Mouse (Mus musculus) kidney, postnatal 0 days (tissue): ENCODE data around the gene Gpx5. TPM values are rescaled to one million over a fixed set of nuclear protein-coding genes. Genes with fewer than 3 reads are reported as not detected.

Source experiments
- ATAC-seq: fragments of 200-750 bp; cut with Nextera tagmentation; replicated peaks from 2 replicates; pipeline ENCODE4 v1.8.0; 2017; ENCODE audit warnings: low read depth, moderate number of reproducible peaks, moderate TSS enrichment, moderate library complexity; ENCODE audit not compliant: low FRiP score
- DNase-seq: peaks from one replicate; pipeline ENCODE4 v3.0.0-alpha.2; 2016; ENCODE audit warnings: low spot score
- H3K27ac ChIP-seq: fragments of 300-500 bp; sonication (generic); 2 replicates; pipeline ENCODE4 v1.5.1; 2014; ENCODE audit warnings: mild to moderate bottlenecking
- H3K27me3 ChIP-seq: fragments of 300-500 bp; sonication (generic); 2 replicates; pipeline ENCODE4 v1.6.1; 2014; ENCODE audit warnings: low read length, mixed read lengths; ENCODE audit not compliant: insufficient read depth
- H3K36me3 ChIP-seq: fragments of 300-500 bp; sonication (generic); 2 replicates; pipeline ENCODE4 v1.6.1; 2014; ENCODE audit warnings: low read length, mixed read lengths; ENCODE audit not compliant: insufficient read depth
- H3K4me1 ChIP-seq: fragments of 300-500 bp; sonication (generic); replicated peaks from 2 replicates; pipeline ENCODE4 v1.6.1; 2014; ENCODE audit warnings: antibody characterized with exemption, low read length, mixed read lengths; ENCODE audit not compliant: insufficient read depth
- H3K4me2 ChIP-seq: fragments of 300-500 bp; sonication (generic); 2 replicates; pipeline ENCODE4 v1.6.1; 2014; ENCODE audit warnings: mild to moderate bottlenecking, low read length, moderate library complexity, mixed read lengths
- H3K4me3 ChIP-seq: fragments of 300-500 bp; sonication (generic); replicated peaks from 2 replicates; pipeline ENCODE4 v1.5.1; 2014; ENCODE audit warnings: low read depth, low read length
- H3K9ac ChIP-seq: fragments of 300-500 bp; sonication (generic); 2 replicates; pipeline ENCODE4 v1.6.1; 2014; ENCODE audit warnings: low read depth, low read length
- H3K9me3 ChIP-seq: fragments of 300-500 bp; sonication (generic); replicated peaks from 2 replicates; pipeline ENCODE4 v1.6.1; 2016; ENCODE audit warnings: low read length, inconsistent platforms, mixed read lengths
- CTCF ChIP-seq: IDR thresholded peaks from 2 replicates; pipeline ENCODE4 v1.5.1; 2016; ENCODE audit warnings: antibody characterized with exemption, low read depth, mild to moderate bottlenecking, moderate library complexity
- WGBS: fragments of 180-500 bp; shearing (Covaris S2); extraction: QIAGEN DNeasy Blood & Tissue Kit; methylation state at CpG from one replicate; pipeline ENCODE4 v1.1.7; 2014; 5-methylcytosine and 5-hydroxymethylcytosine counted together
- polyA plus RNA-seq: library from polyadenylated mRNA; unstranded; fragments of >200 nt; fragmentation: Nextera tagmentation; extraction: Ambion mirVana; gene quantifications from 2 replicates; pipeline ENCODE4 v1.2.1, GENCODE M21; 2015

Gpx5 gene
- polyA plus RNA-seq, 1 experiment from 2014 or later = not detected

- no peak overlapping the region for H3K9ac ChIP-seq
- WGBS = 11% methylated on average over 18 of the region's 18 CpGs
Measured at GRCm38 (mm10) chr13:21321890-21322494, 29.5 kb upstream of the Gpx5 start.

GRCm38 (mm10) chr13:21320262-21320661 lies 27.7 kb upstream of the Gpx5 start:
- Histone ChIP-seq H3K36me3 (no peaks in the 10 kb centered on the region), H3K27me3 (no peaks in the 10 kb centered on the region), H3K27ac (no peak overlapping the region), H3K9me3 (no peaks in the 10 kb centered on the region), H3K4me2 (no peak overlapping the region), H3K4me1 (0 out of 2 replicates have a peak, but pooled peaks cover 4% of the 10 kb centered on the region), H3K4me3 (no peak overlapping the region), H3K9ac (no peak overlapping the region)
- ATAC-seq (no peak; the same call in 1 of the 2 replicates), DNase-seq (peak; percentile 53)
- no peak for TF ChIP-seq CTCF
- 32% methylated on average over 3 of the region's 3 CpGs for WGBS

More at GRCm38 (mm10) chr13:21321890-21322494, 29.5 kb upstream of the Gpx5 start:
- Histone ChIP-seq H3K4me2 (peak overlapping the region; percentile 49), H3K4me1 (0 out of 2 replicates have a peak, but pooled peaks cover 4% of the 10 kb centered on the region), H3K27me3 (no peaks in the 10 kb centered on the region), H3K36me3 (no peaks in the 10 kb centered on the region), H3K9me3 (no peaks in the 10 kb centered on the region), H3K27ac (no peak overlapping the region), H3K4me3 (peak overlapping the region; percentile 13; the same call in 1 of the 2 replicates)
- ATAC-seq (no peak), DNase-seq (no peak)
- no peak for TF ChIP-seq CTCF

- Histone ChIP-seq H3K4me3 (no peak overlapping the region), H3K4me1 (no peaks in the 10 kb centered on the region), H3K9ac (no peak overlapping the region), H3K36me3 (no peaks in the 10 kb centered on the region), H3K27ac (no peak overlapping the region), H3K4me2 (no peak overlapping the region), H3K9me3 (no peaks in the 10 kb centered on the region), H3K27me3 (no peaks in the 10 kb centered on the region)
- DNase-seq = no peak
- ATAC-seq = no peak
- TF ChIP-seq CTCF = no peak
- 85% methylated on average over 4 of the region's 4 CpGs for WGBS
Measured at GRCm38 (mm10) chr13:21313903-21314302, 21.4 kb upstream of the Gpx5 start.

- Histone ChIP-seq H3K4me3 (no peak overlapping the region), H3K4me2 (no peak overlapping the region), H3K4me1 (no peaks in the 10 kb centered on the region), H3K27ac (no peak overlapping the region), H3K36me3 (no peaks in the 10 kb centered on the region), H3K27me3 (no peaks in the 10 kb centered on the region), H3K9me3 (no peaks in the 10 kb centered on the region), H3K9ac (no peak overlapping the region)
- TF ChIP-seq CTCF = no peak
- no peak for ATAC-seq
- 38% methylated on average over 3 of the region's 5 CpGs for WGBS
- no peak for DNase-seq
Measured at GRCm38 (mm10) chr13:21312854-21313253, 20.3 kb upstream of the Gpx5 start.

DNA sequence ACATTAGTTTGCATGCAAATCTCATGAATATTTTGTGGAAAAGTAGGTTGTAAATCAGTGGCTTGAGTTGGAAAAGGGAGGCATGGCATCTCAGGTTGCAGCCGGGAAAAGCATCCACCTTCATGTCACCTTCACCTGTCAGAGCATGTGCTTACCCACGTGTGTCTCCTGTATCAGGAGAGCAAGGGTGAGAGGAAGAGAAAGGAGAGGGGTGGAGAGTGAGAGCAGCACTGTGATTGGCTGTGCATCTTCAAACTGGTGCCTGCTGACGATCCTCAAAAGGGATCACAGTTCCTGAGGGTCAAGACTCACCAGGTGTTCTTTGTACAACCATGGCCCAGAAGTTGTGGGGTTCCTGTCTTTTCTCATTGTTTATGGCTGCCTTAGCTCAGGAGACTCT lies 19.4 kb upstream of the Gpx5 start, which contains the start of gene Gpx6:
TSS of gene Gpx6 (plus strand) at position 200 of the 400 bp plus-strand sequence.
- no peak for TF ChIP-seq CTCF
- 14% methylated on average over 3 of the region's 3 CpGs for WGBS
- Histone ChIP-seq H3K4me2 (no peak within 1 kb of the TSS), H3K9ac (no peak within 1 kb of the TSS), H3K4me3 (no peak within 1 kb of the TSS), H3K36me3 (no peaks in the 10 kb centered on the region), H3K9me3 (no peaks in the 10 kb centered on the region), H3K27me3 (no peaks in the 10 kb centered on the region), H3K27ac (peak within 1 kb of the TSS; percentile 34; the same call in 1 of the 2 replicates), H3K4me1 (no peaks in the 10 kb centered on the region)
- DNase-seq = peak; percentile 23
- ATAC-seq = peak; percentile 81; the same call in 1 of the 2 replicates

GRCm38 (mm10) chr13:21309788-21310187 lies 17.3 kb upstream of the Gpx5 start:
- Histone ChIP-seq H3K36me3 (no peaks in the 10 kb centered on the region), H3K27ac (no peak overlapping the region), H3K27me3 (no peaks in the 10 kb centered on the region), H3K4me3 (no peak overlapping the region), H3K4me2 (no peak overlapping the region), H3K9ac (no peak overlapping the region), H3K4me1 (no peaks in the 10 kb centered on the region; the same call in 1 of the 2 replicates), H3K9me3 (no peaks in the 10 kb centered on the region)
- no peak for ATAC-seq
- TF ChIP-seq CTCF = no peak
- 63% methylated on average over 2 of the region's 2 CpGs for WGBS
- no peak for DNase-seq
